Mouse (Mus musculus) stomach, embryonic 15.5 days (tissue): Measurements from ENCODE around the gene Akr1c14. TPM values are rescaled to one million over a fixed set of nuclear protein-coding genes. Genes with fewer than 3 reads are reported as not detected.

Experiments used
- ATAC-seq: fragments of 200-750 bp; cut with Nextera tagmentation; 2 replicates; pipeline ENCODE4 v1.8.0; 2017; ENCODE audit warnings: low read depth, moderate number of reproducible peaks, moderate TSS enrichment; ENCODE audit not compliant: insufficient read depth, low FRiP score
- H3K27ac ChIP-seq: fragments of 300-500 bp; sonication (generic); 2 replicates; pipeline ENCODE4 v1.5.1; 2015; ENCODE audit warnings: mild to moderate bottlenecking, inconsistent platforms
- H3K27me3 ChIP-seq: fragments of 300-500 bp; sonication (generic); replicated peaks from 2 replicates; pipeline ENCODE4 v1.6.1; 2015; ENCODE audit warnings: inconsistent platforms
- H3K36me3 ChIP-seq: fragments of 300-500 bp; sonication (generic); 2 replicates; pipeline ENCODE4 v1.6.1; 2015; ENCODE audit warnings: inconsistent platforms
- H3K4me1 ChIP-seq: fragments of 300-500 bp; sonication (generic); 2 replicates; pipeline ENCODE4 v1.6.1; 2015; ENCODE audit warnings: inconsistent platforms
- H3K4me2 ChIP-seq: fragments of 300-500 bp; sonication (generic); 2 replicates; pipeline ENCODE4 v1.6.1; 2015; ENCODE audit warnings: mild to moderate bottlenecking, inconsistent platforms
- H3K4me3 ChIP-seq: fragments of 300-500 bp; sonication (generic); replicated peaks from 2 replicates; pipeline ENCODE4 v1.5.1; 2015; ENCODE audit warnings: inconsistent platforms
- H3K9ac ChIP-seq: fragments of 300-500 bp; sonication (generic); 2 replicates; pipeline ENCODE4 v1.6.1; 2015; ENCODE audit warnings: inconsistent platforms
- H3K9me3 ChIP-seq: fragments of 300-500 bp; sonication (generic); 2 replicates; pipeline ENCODE4 v1.6.1; 2016; ENCODE audit warnings: inconsistent platforms
- WGBS: fragments of 180-500 bp; shearing (Covaris S2); methylation state at CpG from one replicate; pipeline ENCODE4 v1.1.7; 2015; 5-methylcytosine and 5-hydroxymethylcytosine counted together
- polyA plus RNA-seq: library from polyadenylated mRNA; unstranded; fragments of >200 nt; fragmentation: Nextera tagmentation; extraction: Ambion mirVana; gene quantifications from 2 replicates; pipeline ENCODE4 v1.2.1, GENCODE M21; 2015

Akr1c14 gene
- 3.1 and 3.2 TPM in 2 replicates for polyA plus RNA-seq

DNA sequence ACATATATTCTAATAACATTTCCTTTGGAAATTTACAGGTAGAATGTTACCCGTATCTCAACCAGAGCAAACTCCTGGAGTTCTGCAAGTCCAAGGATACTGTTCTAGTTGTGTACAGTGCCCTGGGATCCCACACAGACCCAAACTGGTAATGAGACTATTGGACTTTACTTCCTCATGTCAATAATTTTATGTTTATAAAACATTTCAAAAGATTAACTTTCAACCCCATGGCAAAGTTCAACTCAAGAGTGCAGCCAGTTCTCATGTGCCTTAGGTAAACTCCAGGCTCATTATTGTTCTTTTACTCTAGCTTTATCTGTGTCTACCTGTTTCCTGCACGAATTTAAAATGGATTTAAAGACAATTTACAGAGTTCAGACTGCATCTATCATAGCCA is at the start of gene Akr1c14:
Gene Akr1c14 (plus strand): TSS at position 293 of the 400 bp plus-strand sequence.
- no peak within 1 kb of the TSS for H3K27ac ChIP-seq
- ATAC-seq: no peak; the same call in 1 of the 2 replicates
- H3K9me3 ChIP-seq: no peaks in the 10 kb centered on the region
- H3K9ac ChIP-seq: no peak within 1 kb of the TSS
- no peak within 1 kb of the TSS for H3K4me2 ChIP-seq
- WGBS: 39% methylated on average over 2 of the region's 2 CpGs
- H3K36me3 ChIP-seq: no peaks in the 10 kb centered on the region
- H3K4me1 ChIP-seq: no peaks in the 10 kb centered on the region
- no peaks in the 10 kb centered on the region for H3K27me3 ChIP-seq
- no peak within 1 kb of the TSS for H3K4me3 ChIP-seq

DNA sequence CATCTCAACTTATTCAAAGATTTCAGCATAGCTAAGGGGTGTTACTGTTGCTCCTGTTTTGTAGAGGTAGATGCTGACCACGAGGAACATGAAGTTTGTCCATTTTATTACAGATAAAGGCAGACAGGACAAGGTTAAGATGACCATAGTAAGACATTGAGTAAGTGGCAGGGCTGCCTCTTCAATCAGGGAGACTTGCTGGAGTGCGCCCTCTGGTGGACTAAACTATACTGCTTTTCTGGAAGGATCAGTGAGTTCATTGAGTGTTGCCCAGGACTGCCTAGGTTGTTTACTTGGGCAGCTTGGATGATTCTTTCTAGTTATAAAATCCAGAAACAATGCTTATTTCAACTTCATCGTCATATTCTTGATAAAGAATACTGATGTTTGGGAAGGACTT is 47.1 kb upstream of the Akr1c14 start:
- H3K9me3 ChIP-seq: no peaks in the 10 kb centered on the region
- no peak overlapping the region for H3K4me3 ChIP-seq
- WGBS: 12% methylated on average over 3 of the region's 3 CpGs
- H3K4me1 ChIP-seq: no peaks in the 10 kb centered on the region
- no peak for ATAC-seq
- no peak overlapping the region for H3K4me2 ChIP-seq
- H3K36me3 ChIP-seq: no peaks in the 10 kb centered on the region
- no peak overlapping the region for H3K27ac ChIP-seq
- H3K27me3 ChIP-seq: no peaks in the 10 kb centered on the region
- H3K9ac ChIP-seq: no peak overlapping the region

DNA sequence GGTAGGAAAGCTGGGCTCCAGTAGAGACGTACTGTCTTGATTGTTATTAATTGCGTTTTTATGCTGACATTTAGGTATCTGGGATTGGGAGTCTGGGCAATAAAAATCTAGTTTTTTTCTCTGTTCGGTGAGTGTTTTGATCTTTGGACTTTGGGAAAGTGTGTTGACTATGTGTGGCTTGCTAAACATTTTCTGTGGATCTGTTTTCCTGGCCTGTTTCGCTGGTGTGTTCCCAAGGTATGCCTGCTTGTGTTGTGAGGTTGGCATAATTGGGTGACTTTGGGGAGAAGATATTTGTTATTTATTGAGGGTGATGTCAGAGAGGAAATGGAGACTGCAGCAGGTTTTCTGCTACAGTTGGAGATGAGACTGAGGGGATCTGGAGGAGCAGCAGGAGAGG is 38.0 kb upstream of the Akr1c14 start:
- no peaks in the 10 kb centered on the region for H3K9me3 ChIP-seq
- H3K27ac ChIP-seq: no peak overlapping the region
- WGBS: 69% methylated on average over 4 of the region's 4 CpGs
- H3K9ac ChIP-seq: no peak overlapping the region
- no peaks in the 10 kb centered on the region for H3K36me3 ChIP-seq
- no peaks in the 10 kb centered on the region for H3K27me3 ChIP-seq
- no peak for ATAC-seq
- no peaks in the 10 kb centered on the region for H3K4me1 ChIP-seq
- H3K4me2 ChIP-seq: no peak overlapping the region
- H3K4me3 ChIP-seq: no peak overlapping the region

DNA sequence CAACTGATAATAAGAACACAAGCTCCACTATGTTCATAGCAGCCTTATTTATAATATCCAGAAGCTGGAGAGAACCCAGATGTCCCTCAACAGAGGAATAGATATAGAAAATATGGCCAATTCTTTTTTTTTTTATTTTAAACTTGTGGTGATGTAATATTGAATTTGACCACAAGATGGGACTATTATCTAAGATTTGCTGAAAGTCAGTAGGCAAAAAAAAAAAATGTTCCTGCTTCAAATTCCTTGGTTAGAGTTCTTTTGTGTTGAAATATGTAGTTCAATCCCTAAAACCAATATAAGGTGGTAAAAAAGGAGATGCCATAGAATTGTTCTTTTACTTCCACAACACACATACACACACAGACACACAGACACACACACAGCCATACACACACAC is 35.0 kb upstream of the Akr1c14 start:
- ATAC-seq: no peak
- Histone ChIP-seq H3K36me3 (no peaks in the 10 kb centered on the region), H3K27me3 (no peaks in the 10 kb centered on the region), H3K4me1 (no peaks in the 10 kb centered on the region), H3K27ac (no peak overlapping the region), H3K9ac (no peak overlapping the region), H3K9me3 (no peaks in the 10 kb centered on the region), H3K4me2 (no peak overlapping the region), H3K4me3 (no peak overlapping the region)

DNA sequence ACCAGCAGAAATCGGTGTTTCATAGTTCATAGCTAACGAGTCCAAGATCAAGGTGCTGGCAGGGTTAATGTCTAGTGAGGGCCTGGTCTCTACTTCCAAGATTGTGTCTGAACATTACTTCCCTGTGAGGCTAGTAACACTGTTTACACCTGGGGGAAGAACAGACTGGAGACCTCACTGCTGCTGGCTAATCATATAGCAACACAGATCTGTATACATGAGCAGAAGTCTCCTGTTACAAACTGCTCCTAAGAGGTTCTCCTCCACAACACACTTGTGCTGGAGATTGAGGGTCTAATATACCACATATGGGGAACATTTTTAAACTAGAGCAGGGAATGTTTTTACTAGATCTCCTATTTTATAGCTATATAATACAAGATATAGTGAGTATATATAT is 18.9 kb upstream of the Akr1c14 start:
- Histone ChIP-seq H3K27me3 (no peaks in the 10 kb centered on the region), H3K9ac (no peak overlapping the region), H3K4me2 (no peak overlapping the region), H3K27ac (no peak overlapping the region), H3K9me3 (no peaks in the 10 kb centered on the region), H3K36me3 (no peaks in the 10 kb centered on the region), H3K4me3 (no peak overlapping the region), H3K4me1 (no peaks in the 10 kb centered on the region)
- no peak for ATAC-seq
- 42% methylated on average over 2 of the region's 2 CpGs for WGBS

DNA sequence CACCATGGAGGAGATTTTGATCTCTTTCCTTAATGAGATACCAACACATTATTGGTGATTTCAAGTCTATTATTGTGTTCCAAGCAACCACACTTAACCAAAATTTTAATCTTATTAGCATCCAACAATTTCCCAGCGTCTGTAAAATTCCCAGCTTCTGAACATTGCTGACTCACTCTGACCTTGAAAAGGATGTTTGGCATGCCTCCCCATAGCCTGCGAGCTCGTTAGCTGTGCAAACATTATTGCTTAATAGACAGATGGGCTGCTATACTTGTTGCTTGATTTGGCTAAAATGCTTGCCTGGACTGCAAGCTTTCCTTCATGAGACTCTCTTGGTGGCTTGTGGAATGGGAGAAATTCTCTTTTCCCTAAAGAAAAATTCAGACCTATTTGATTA is 16.3 kb upstream of the Akr1c14 start:
- Histone ChIP-seq H3K27ac (no peak overlapping the region), H3K36me3 (no peaks in the 10 kb centered on the region), H3K9ac (no peak overlapping the region), H3K4me2 (no peak overlapping the region), H3K9me3 (no peaks in the 10 kb centered on the region), H3K4me3 (no peak overlapping the region), H3K27me3 (no peaks in the 10 kb centered on the region), H3K4me1 (no peaks in the 10 kb centered on the region)
- 53% methylated on average over 3 of the region's 3 CpGs for WGBS
- no peak for ATAC-seq

DNA sequence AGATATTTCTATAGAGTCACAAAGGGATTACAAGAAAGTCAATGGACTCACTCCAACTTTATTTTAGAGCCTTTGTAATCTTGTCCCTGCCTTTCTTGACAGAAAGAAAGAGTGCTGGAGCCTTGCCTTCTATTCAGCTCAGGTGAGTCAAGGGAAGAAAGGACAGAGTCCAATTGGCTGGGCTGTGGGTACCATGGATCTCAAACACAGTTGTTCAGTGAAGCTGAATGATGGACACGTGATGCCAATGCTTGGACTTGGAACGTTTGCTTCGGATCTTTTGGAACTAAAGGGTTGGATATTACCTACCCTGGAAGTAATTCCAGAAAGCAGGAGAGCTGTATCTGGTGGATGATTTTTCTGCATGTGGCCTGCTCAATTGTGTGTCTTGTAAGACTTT is 13.8 kb upstream of the Akr1c14 start:
- 80% methylated on average over 3 of the region's 3 CpGs for WGBS
- H3K36me3 ChIP-seq: no peaks in the 10 kb centered on the region
- no peak overlapping the region for H3K4me2 ChIP-seq
- H3K9ac ChIP-seq: no peak overlapping the region
- no peak overlapping the region for H3K4me3 ChIP-seq
- ATAC-seq: no peak
- no peaks in the 10 kb centered on the region for H3K27me3 ChIP-seq
- H3K27ac ChIP-seq: no peak overlapping the region
- no peaks in the 10 kb centered on the region for H3K4me1 ChIP-seq
- H3K9me3 ChIP-seq: no peaks in the 10 kb centered on the region

DNA sequence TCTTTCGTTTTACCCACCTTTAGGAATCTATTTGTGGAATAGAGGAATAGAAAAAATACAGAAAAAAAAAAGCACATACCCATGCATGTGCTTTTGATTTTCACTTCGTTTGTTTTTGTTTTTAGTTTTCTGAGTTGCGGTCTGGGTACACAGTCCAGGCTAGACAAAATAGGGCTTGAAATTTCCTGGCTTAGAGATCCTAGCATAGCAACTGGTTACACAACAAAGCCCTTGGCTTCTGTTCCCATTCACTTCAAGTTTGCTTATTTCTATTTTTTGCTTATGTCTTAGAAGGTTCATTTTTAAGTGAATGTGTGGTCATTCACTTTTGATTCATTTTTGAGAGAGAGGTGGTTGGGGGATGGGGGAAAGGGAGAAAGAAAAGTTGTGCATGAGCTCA is 2.7 kb upstream of the Akr1c14 start:
- Histone ChIP-seq H3K36me3 (no peaks in the 10 kb centered on the region), H3K4me1 (no peaks in the 10 kb centered on the region), H3K4me3 (no peak overlapping the region), H3K4me2 (no peak overlapping the region), H3K27me3 (no peaks in the 10 kb centered on the region), H3K9me3 (no peaks in the 10 kb centered on the region), H3K27ac (no peak overlapping the region), H3K9ac (no peak overlapping the region)
- 84% methylated on average over 3 of the region's 3 CpGs for WGBS
- no peak for ATAC-seq

DNA sequence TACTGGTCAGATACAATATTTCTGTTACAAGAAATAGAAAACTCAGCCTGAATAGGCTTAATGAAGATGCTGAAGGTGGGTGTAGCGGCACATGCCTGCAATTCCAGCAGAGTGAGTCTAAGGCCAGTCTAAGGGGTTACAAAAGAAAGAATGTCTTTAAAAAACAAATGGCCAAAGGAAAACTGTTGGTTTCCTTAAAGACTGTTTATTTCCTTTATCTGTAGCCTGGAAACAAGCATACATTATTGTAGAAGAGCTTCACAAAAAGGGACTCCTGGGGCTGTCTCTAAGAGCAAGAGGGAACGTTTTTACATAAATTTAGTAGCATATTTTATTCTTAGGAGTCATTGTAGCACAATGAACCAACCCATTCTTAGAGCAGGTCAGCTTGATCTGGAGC is 2.0 kb upstream of the Akr1c14 start:
- H3K9ac ChIP-seq: no peak overlapping the region
- WGBS: 60% methylated on average over 2 of the region's 2 CpGs
- no peak overlapping the region for H3K4me3 ChIP-seq
- no peaks in the 10 kb centered on the region for H3K27me3 ChIP-seq
- H3K27ac ChIP-seq: no peak overlapping the region
- H3K4me1 ChIP-seq: no peaks in the 10 kb centered on the region
- no peak for ATAC-seq
- no peaks in the 10 kb centered on the region for H3K36me3 ChIP-seq
- no peak overlapping the region for H3K4me2 ChIP-seq
- no peaks in the 10 kb centered on the region for H3K9me3 ChIP-seq

DNA sequence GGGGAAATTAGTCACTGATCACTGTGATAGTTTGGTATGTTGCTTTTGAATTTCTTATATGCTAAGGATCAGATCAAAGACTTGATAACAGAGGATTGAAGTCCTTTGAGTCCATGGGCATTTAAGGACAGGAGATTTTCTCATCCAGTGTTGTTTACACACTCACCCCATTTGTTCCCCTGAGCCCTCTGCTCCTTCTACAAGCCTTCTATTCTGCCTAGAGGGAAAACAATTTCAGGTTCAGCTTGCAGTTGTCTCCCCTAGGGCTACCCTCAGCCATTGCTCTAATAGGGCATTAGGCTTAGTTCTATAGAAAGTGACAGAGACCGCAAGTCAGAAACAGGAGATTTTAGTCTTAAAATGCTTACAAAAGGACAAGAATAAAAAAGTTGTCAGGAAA is 585 bp upstream of the Akr1c14 start:
- no peaks in the 10 kb centered on the region for H3K9me3 ChIP-seq
- H3K4me2 ChIP-seq: no peak overlapping the region

DNA sequence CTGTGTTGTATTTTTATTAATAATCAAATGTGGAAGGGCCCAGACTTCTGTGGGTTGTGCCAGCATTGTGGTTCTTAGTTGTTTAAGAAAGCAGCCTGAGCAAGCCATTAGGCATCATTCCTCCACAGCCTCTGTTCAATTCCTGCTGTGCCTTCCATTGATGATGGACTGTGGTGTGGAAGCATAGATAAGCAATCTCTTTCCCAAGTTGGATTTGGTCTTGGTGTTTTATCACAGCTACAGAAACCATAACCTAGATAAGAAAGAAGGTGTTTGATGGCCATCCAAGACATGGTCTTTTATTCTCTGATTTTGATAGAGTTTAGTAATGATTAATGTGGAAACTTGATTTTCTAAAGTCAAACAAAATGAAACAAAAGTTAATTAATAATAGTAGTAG is 844 bp downstream of the Akr1c14 start:
- H3K36me3 ChIP-seq: no peaks in the 10 kb centered on the region
- no peak overlapping the region for H3K27ac ChIP-seq
- no peak overlapping the region for H3K4me2 ChIP-seq
- H3K9me3 ChIP-seq: no peaks in the 10 kb centered on the region
- H3K27me3 ChIP-seq: no peaks in the 10 kb centered on the region
- H3K9ac ChIP-seq: no peak overlapping the region
- no peaks in the 10 kb centered on the region for H3K4me1 ChIP-seq
- no peak overlapping the region for H3K4me3 ChIP-seq
- ATAC-seq: no peak

More for the DNA sequence above, 585 bp upstream of the Akr1c14 start:
- no peak for ATAC-seq
- Histone ChIP-seq H3K36me3 (no peaks in the 10 kb centered on the region), H3K27me3 (no peaks in the 10 kb centered on the region), H3K9ac (no peak overlapping the region), H3K27ac (no peak overlapping the region), H3K4me1 (no peaks in the 10 kb centered on the region), H3K4me3 (no peak overlapping the region)
- WGBS: 94% methylated on average over 1 of the region's 1 CpGs

DNA sequence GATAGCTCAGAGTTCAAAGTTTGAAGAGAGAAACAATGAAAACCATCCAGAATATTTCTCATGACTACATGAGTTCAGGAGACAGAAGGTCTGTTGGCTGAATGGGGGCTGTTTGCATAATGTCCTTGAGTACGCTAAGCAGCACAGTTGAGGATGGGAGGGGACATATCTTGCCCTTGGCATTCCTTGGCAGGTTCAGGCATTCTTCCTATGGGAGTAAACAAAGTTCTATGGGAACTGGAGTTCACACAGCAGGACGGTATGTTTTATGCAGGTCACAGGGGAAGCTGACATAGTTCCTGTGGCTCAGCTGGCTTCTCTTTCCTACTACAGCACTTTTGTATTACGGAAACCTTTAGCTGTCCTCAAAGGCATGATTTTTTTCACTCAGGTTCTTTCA is 6.6 kb downstream of the Akr1c14 start:
- Histone ChIP-seq H3K36me3 (no peaks in the 10 kb centered on the region), H3K9me3 (no peaks in the 10 kb centered on the region), H3K9ac (no peak overlapping the region), H3K4me1 (0 out of 2 replicates have a peak, but pooled peaks cover 4% of the 10 kb centered on the region), H3K27ac (no peak overlapping the region), H3K4me2 (no peak overlapping the region), H3K27me3 (no peaks in the 10 kb centered on the region), H3K4me3 (no peak overlapping the region)
- no peak for ATAC-seq
- 61% methylated on average over 3 of the region's 3 CpGs for WGBS

DNA sequence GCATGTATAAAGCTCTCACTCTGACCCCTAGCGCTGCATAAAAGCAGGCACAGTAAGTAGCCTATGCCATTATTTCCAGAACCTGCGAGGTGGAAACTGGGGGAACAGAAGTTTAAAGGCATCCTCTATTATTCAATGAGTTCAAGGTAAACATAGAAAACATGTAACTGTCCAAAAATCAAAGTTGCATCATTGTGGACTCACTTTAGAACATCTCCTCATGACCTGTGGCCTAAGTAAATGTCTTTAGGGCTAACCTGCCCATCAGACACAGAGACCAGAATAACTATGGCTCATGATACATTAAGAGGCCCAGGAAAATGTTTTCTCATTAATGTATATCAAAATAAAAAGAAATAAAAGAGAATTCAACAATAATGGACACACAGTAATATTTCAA is 7.4 kb downstream of the Akr1c14 start:
- ATAC-seq: no peak
- Histone ChIP-seq H3K36me3 (no peaks in the 10 kb centered on the region), H3K27me3 (no peaks in the 10 kb centered on the region), H3K4me2 (no peak overlapping the region), H3K4me3 (no peak overlapping the region), H3K9me3 (no peaks in the 10 kb centered on the region), H3K9ac (no peak overlapping the region), H3K27ac (no peak overlapping the region), H3K4me1 (0 out of 2 replicates have a peak, but pooled peaks cover 4% of the 10 kb centered on the region)
- WGBS: 87% methylated on average over 2 of the region's 2 CpGs
